Mouse (Mus musculus) bone marrow, adult 2 months (tissue): Measurements from ENCODE around the gene Oxnad1. TPM values are rescaled to one million over a fixed set of nuclear protein-coding genes. Genes with fewer than 3 reads are reported as not detected.

ENCODE experiments used
- H3K27ac ChIP-seq: fragments of 200-500 bp; 2 replicates; pipeline ENCODE4 v1.5.1; 2012; ENCODE audit warnings: low read depth, mild to moderate bottlenecking, control low read depth, inconsistent platforms, low read length; ENCODE audit not compliant: control insufficient read depth, poor library complexity, insufficient read depth
- H3K4me1 ChIP-seq: fragments of 200-500 bp; 2 replicates; pipeline ENCODE4 v1.6.1; 2011; ENCODE audit warnings: low read length; ENCODE audit not compliant: control insufficient read depth, insufficient read depth
- H3K4me3 ChIP-seq: fragments of 200-500 bp; replicated peaks from 2 replicates; pipeline ENCODE3; 2011; ENCODE audit warnings: mild to moderate bottlenecking, low read depth, low read length, control low read depth; ENCODE audit not compliant: control insufficient read depth
- CTCF ChIP-seq: fragments of 200-500 bp; IDR thresholded peaks from 2 replicates; pipeline ENCODE4 v1.5.1; 2011; ENCODE audit warnings: low read length, control low read depth; ENCODE audit not compliant: control insufficient read depth, insufficient read depth
- POLR2A ChIP-seq: fragments of 200-500 bp; IDR thresholded peaks from 2 replicates; pipeline ENCODE4 v1.6.1; 2011; ENCODE audit warnings: low read depth, mild to moderate bottlenecking, control low read depth, low read length, borderline replicate concordance; ENCODE audit not compliant: control insufficient read depth
- WGBS: fragments of 180-500 bp; shearing (Covaris S2); methylation state at CpG from one replicate; pipeline ENCODE4 v1.1.7; 2018; 5-methylcytosine and 5-hydroxymethylcytosine counted together
- polyA plus RNA-seq: library from polyadenylated mRNA; stranded (reverse); fragments of >200 nt; gene quantifications from 2 replicates; pipeline ENCODE4 v1.2.4, GENCODE M21; 2011; ENCODE audit warnings: low replicate concordance; ENCODE audit not compliant: missing spikeins, insufficient read depth, insufficient read length

Gene Oxnad1
- polyA plus RNA-seq, 1 experiment, result 6.5 TPM

DNA sequence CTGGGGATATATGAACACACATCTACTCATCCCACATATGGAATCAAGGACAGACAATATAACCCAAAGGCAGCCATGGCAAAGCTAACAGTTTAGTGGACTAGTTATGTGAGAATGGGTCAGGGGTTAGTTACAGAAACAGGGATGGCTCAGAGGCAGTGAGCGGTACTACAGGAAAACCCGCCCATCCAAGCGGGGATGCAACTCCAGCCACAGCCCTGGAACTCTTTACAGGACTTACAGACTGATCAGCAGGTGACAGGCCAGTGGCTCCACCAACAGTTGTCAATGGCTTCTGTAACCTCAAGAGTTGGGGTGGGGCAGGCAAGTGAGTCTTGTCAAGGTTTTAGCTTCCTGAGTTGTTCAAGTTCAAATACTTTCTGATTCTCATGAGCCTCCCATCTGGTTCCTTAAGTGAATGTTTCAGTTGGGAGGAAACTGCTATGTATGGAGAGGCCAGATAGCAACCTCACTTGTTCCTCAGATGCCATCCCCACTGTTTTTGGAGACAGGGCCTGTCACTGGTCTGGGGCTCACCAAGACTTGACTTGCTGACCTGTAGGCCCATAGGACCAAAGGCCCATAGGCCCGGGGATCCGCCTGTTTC is 55.3 kb downstream of the Oxnad1 start:
- H3K4me1 ChIP-seq, result no peaks in the 10 kb centered on the region; the same call in none of the 2 replicates
- TF ChIP-seq CTCF (no peak), POLR2A (no peak)
- H3K27ac ChIP-seq, result no peak overlapping the region
- H3K4me3 ChIP-seq, result no peak overlapping the region
- 77% methylated on average over 5 of the region's 5 CpGs for WGBS

DNA sequence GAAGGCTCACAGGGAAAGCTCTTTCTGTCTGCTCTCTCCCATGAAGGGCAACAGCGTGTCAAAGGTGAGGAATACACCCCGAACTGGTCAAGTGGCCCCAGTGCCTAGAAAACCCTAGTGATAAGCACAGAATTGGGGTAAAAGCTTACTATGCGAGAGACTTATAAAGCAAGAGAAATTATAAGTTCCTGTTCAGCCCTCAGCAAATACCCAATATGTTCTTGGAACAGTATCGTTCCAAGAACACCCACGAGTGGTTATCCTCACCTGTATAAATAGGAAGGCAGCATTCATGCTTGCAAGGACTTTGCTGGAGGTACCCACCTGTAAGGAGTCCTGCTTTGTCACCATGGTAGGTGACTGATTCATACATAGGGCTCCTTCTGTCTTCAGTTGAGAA is 56.5 kb downstream of the Oxnad1 start, which contains the start of gene Msmb:
Gene Msmb, plus strand, starts transcription at position 301 of the 400 bp plus-strand sequence.
- WGBS, result 82% methylated on average over 5 of the region's 5 CpGs
- Histone ChIP-seq H3K4me3 (no peak within 1 kb of the TSS), H3K4me1 (no peaks in the 10 kb centered on the region; the same call in none of the 2 replicates), H3K27ac (no peak within 1 kb of the TSS)
- TF ChIP-seq CTCF (no peak), POLR2A (no peak)

DNA sequence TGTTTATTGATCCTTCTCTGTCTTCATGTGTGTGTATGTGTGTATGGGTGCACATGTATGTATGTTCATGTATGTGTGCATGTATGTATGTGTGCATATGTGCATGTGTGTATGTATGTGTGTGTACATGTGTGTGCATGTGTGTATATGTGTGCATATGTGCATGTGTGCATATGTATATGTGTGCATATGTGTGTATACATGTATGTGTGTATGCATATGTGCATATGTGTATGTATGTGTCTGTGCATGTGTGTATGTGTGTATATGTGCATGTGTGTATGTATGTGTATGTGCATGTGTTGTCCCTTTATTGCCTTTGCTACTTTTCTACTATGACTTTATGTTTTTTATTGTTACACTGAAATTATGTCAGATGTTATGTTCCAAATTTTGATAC is 59.6 kb downstream of the Oxnad1 start:
- Histone ChIP-seq H3K4me1 (no peaks in the 10 kb centered on the region; the same call in 1 of the 2 replicates), H3K27ac (no peak overlapping the region), H3K4me3 (no peak overlapping the region)
- TF ChIP-seq CTCF (no peak), POLR2A (no peak)

DNA sequence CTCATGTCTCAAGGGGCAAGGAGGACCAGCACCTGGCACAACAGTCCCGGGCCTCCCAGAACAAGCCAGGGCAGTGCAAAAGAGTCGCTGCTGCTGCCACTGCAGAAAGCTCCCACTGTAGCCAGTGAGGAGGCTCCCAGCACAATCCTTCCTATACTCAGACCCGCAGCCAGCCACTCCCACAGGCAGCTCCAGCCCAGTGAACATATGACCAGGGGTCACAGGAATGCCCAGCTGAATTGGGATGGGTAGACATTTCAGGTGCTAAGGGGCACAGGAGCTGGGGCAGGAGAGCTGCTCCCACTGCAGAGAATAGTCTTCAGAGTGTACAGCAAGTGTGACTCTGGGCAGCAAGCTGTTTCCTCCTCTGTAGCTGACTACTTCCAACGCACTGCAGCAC is 60.2 kb downstream of the Oxnad1 start:
- Histone ChIP-seq H3K27ac (peak overlapping the region; percentile 7), H3K4me1 (no peaks in the 10 kb centered on the region; the same call in 1 of the 2 replicates), H3K4me3 (peak overlapping the region; percentile 1)
- no peak for TF ChIP-seq CTCF
- no peak for TF ChIP-seq POLR2A
- 74% methylated on average over 4 of the region's 4 CpGs for WGBS

DNA sequence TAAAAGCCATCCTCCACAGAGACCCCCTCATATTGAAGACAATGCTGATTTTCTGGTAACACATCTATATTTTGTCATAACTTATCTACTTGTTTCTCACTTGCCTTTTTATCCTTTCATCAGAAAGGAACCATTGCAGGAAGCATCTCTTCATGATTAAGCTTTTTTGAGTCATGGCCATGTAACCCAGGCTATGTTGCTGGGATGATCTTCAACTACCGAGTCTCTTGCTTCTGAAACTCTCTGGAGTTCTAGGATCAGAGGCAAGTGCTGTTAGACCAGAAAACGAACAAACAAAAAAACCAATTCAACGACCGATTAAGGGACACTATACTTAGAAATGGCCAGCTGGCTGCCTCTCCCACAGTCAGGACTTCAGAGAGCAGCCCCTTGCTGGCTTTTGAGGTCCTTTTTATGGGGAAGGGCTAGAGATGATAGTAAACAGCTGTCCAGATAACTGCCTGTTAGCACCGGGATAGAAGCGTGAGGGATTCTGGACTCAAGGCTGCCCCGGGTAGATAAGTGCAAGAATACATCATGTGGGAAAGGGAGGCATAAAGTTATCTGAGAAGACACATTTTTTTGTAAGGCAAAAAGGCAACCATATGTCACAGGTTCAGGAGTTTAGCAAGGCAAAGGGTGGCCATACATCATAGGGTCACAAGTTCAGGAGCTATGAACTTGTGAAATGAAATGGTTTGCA is 60.8 kb downstream of the Oxnad1 start:
- peak overlapping the region; percentile 2 for H3K4me3 ChIP-seq
- WGBS, result 54% methylated on average over 7 of the region's 7 CpGs
- H3K4me1 ChIP-seq, result no peaks in the 10 kb centered on the region; the same call in 1 of the 2 replicates
- no peak for TF ChIP-seq CTCF
- no peak for TF ChIP-seq POLR2A
- peak overlapping the region; percentile 32 for H3K27ac ChIP-seq

DNA sequence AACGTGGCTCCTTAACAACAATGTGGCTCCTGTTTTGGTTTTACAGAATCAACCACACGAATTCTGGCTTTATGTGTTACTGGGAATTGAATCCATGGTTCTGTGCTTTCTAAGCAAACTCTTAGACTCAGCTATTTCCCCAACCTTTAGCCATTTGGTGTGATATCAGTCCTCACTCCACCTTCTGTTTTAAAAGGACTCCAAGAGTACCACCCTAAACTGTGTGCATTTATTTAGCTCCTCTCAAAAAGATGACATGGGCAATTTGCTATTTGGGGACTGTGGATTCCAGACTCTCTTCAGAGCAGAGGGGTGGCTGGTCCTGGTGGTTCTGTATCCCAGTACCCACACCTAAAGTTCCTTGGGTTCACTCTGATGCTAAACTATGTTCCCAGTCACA is 61.4 kb downstream of the Oxnad1 start:
- no peak for TF ChIP-seq POLR2A
- TF ChIP-seq CTCF, result no peak
- no peaks in the 10 kb centered on the region; the same call in 1 of the 2 replicates for H3K4me1 ChIP-seq
- H3K4me3 ChIP-seq, result no peak overlapping the region
- WGBS, result 69% methylated on average over 2 of the region's 2 CpGs
- peak overlapping the region; percentile 64 for H3K27ac ChIP-seq

DNA sequence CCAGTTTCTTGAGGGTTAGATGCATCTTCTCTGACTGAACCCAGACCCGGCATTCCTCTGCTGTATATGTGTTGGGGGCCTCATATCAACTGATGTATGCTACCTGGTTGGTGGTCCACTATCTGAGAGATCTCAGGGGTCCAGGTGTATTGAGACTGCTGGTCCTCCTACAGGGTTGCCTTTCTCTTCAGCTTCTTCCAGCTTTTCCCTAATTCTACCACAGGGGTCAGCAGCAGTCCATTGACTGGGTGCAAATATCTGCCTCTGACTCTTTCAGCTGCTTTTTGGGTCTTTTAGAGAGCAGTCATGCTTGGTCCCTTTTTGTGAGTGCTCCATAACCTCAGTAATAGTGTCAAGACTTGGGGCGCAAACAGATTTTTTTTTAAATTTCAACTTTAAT is 65.7 kb downstream of the Oxnad1 start:
- no peak overlapping the region for H3K4me3 ChIP-seq
- 87% methylated on average over 2 of the region's 2 CpGs for WGBS
- no peak for TF ChIP-seq CTCF
- TF ChIP-seq POLR2A, result no peak

DNA sequence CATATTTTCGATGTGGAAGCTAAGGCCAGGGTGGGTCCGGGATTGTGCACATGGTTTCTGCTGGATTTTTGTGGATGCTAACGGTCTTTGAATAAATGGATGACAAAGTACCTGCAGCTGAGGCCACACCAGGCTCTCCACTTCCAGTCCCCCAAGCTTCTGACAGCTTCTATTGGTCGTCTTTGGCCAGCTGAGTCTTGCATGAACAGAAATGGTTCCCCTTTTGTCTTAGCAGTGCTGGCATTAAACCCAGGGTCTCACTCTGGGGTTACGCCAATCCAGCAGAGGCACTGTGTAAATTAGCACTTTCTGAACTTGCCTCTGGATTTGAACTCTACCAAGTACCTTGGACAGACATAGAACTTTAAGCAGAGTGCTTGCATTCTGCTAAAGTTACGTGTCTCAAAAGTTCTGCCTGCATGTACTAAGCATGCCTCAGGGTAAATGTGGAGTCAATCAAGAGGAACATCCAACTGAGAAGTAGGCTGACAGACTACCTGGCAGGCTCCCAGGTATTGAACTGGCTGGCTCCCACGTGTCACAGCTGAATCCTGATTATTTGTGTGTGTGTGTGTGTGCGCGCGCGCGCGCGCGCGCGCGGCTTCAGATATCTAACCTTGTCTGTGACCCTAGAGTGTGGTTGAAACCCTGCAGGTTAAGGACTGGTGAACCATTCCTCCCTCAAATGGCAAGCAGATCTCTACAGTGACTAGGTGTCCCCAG is 67.2 kb downstream of the Oxnad1 start:
- H3K4me1 ChIP-seq, result peaks cover 6% of the 10 kb centered on the region
- H3K27ac ChIP-seq, result no peak overlapping the region; the same call in 1 of the 2 replicates
- no peak overlapping the region for H3K4me3 ChIP-seq
- WGBS, result 82% methylated on average over 18 of the region's 18 CpGs
- no peak for TF ChIP-seq POLR2A

More for the DNA sequence above, 65.7 kb downstream of the Oxnad1 start:
- Histone ChIP-seq H3K27ac (no peak overlapping the region), H3K4me1 (peaks cover 6% of the 10 kb centered on the region)

Other genes with a start within 250 kb of the Oxnad1 start
- gene Galnt15, start 56.4 kb upstream of the Oxnad1 start, polyA plus RNA-seq, result 1.8 and 3.5 TPM in 2 replicates
- gene Dph3, start 355 bp downstream of the Oxnad1 start, polyA plus RNA-seq, result 15.2 and 54.2 TPM in 2 replicates
- gene Msmb, start 56.6 kb downstream of the Oxnad1 start, polyA plus RNA-seq, result not detected in 2 replicates
- gene Ncoa4, start 74.5 kb downstream of the Oxnad1 start, polyA plus RNA-seq, result 108 and 110 TPM in 2 replicates
- 13.1 and 14.7 TPM in 2 replicates for gene Timm23, start 116.5 kb downstream of the Oxnad1 start, polyA plus RNA-seq
- gene Parg, start 116.6 kb downstream of the Oxnad1 start, polyA plus RNA-seq, result 16.8 and 20.8 TPM in 2 replicates
- gene Ogdhl, start 236.6 kb downstream of the Oxnad1 start, polyA plus RNA-seq, result 0.34 and 3.9 TPM in 2 replicates